Mouse (Mus musculus): ENCODE data around the gene Dpep1. TPM values are rescaled to one million over a fixed set of nuclear protein-coding genes. Genes with fewer than 3 reads are reported as not detected.

The Dpep1 gene
- polyA plus RNA-seq, 1 experiment from 2014 or later: 10.3 TPM

DNA sequence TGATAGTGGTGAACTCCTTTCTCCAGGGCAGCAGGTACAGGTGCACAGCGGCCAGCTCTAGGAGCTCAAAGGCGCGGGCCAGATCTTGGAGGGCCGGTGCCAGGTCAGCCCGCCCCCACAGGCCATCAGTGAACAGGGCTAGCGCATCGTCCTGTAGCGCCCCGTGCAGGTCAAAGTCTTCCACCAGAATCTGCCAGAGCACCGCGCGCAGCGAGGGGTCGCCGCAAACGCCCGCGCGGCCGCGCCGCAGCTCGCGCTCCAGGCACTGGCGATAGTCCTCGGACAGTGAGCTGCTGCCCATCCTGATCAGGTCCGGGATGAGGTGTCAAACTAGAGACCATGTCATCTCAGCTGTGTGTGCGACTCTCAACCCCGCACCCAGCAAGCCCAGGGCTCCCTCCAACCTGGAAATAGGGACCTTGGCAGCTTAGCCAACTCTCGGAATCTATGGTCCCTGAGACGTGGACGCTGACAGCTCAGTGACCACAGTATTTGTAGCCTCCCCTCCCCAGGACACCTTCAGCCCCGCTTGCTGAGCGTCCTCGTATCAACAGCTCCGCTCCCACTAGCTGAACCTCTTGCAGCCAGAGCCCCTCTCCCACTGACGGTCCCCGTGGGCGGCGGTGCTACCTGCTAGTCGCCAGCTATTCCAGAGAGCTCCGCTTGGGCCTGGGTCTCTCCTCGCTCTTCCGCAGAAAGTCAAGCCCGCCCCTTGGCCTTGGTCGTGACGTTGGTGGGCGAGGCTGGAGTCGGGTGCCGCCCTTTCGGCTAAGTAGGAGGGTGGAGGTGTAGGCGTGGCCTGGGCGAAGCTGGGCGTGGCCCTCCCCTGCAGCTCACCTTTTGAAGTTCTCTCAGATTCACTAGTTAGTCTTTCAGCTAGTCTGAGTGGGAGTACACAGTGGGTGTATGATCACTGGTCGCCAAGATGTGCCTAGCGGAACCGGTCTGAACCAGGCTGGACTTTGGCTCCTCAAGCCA, 49.8 kb downstream of the Dpep1 start, which contains the start of gene Spata2l:
Spata2l (minus strand) TSS at position 714 of the 978 bp plus-strand sequence.
- Histone ChIP-seq H3K4me3 (ENCODE audit: low read length) (peak within 1 kb of the TSS; percentile 60), H3K9ac (ENCODE audit: low read length) (peak within 1 kb of the TSS; percentile 84), H3K4me2 (ENCODE audit: low read depth, low read length) (peak within 1 kb of the TSS; percentile 88), H3K4me1 (ENCODE audit: control insufficient read depth, insufficient read depth, low read length) (peaks cover 6% of the 10 kb centered on the region; the same call in 1 of the 2 replicates), H3K27me3 (ENCODE audit: control insufficient read depth, insufficient read depth, low read length) (peaks cover 9% of the 10 kb centered on the region; the same call in 1 of the 2 replicates), H3K36me3 (ENCODE audit: control insufficient read depth, insufficient read depth) (no peaks in the 10 kb centered on the region), H3K27ac (ENCODE audit: low read length) (no peak within 1 kb of the TSS), H3K9me3 (replicated peaks; ENCODE audit: control insufficient read depth, low read length) (no peaks in the 10 kb centered on the region)
- 2% methylated on average over 56 of the region's 57 CpGs for WGBS
- peak; percentile 91 for ATAC-seq (replicated peaks; ENCODE audit: extremely low read depth, insufficient read depth, low FRiP score)

DNA sequence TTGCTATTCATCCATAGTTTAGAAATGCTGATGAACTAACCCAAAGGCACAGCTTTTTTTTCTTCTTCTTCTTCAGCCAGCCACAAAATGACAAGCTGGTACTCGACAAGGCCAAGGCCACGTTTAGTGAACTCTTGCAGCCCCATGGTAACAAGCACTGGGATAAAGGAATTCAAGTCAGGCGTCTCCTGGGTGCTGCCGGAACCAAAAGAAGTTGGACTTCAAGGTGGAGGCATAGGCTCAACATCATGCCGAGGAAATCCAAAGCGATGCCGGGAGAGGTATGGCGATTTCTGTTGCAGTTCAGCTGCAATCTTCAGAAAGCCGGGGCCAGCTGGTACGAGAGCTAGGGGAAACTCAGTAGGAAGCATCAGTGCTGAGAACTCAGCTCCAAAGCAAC, 53.4 kb downstream of the Dpep1 start:
- Histone ChIP-seq H3K36me3 (ENCODE audit: control insufficient read depth, insufficient read depth) (peaks cover 4% of the 10 kb centered on the region), H3K9me3 (replicated peaks; ENCODE audit: control insufficient read depth, low read length) (no peaks in the 10 kb centered on the region), H3K27me3 (ENCODE audit: control insufficient read depth, insufficient read depth, low read length) (peaks cover under 1% of the 10 kb centered on the region; the same call in 1 of the 2 replicates), H3K4me2 (ENCODE audit: low read depth, low read length) (no peak overlapping the region), H3K4me1 (ENCODE audit: control insufficient read depth, insufficient read depth, low read length) (peaks cover 6% of the 10 kb centered on the region; the same call in 1 of the 2 replicates), H3K9ac (ENCODE audit: low read length) (no peak overlapping the region), H3K4me3 (ENCODE audit: low read length) (no peak overlapping the region), H3K27ac (ENCODE audit: low read length) (no peak overlapping the region)
- ATAC-seq (replicated peaks; ENCODE audit: extremely low read depth, insufficient read depth, low FRiP score): no peak
- 82% methylated on average over 10 of the region's 10 CpGs for WGBS

DNA sequence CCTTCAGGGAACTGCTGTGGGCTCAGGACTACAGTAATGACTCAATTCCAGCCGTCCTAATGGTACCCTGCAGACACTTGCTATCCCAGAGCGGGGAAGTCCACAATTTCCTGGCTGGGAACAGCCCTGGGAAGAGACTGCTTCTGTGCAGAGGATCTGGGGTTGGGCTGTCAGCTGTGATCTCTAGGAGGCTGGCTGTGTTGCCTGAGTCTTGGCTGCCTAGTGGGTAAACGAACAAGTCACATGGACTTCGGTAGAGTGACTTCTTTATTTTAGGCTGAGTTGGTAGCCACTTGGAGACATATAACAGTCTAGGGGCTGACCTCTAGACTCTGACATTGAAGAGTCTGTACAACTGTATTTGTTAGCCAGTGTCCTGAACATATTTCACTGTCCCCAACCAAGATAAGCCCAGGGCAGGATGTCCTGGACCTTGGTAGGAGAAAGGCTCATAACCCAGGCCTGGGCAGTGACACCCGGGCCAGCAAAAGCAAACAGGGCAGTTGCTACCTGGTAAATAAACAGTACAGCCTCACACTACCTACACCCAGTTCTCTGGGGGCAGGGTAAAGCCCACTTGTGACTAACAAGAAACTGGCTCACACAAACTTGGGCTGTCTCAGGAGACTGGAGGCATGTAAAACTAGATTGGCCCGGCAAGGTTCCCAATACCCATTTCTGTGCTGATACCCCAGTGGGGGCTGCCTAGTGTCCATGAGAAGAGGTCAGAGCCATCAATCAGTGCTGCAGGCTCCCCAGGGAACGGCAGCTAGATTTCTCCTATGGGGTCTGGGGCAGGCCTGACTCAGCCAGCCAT, 56.3 kb downstream of the Dpep1 start:
- no peak overlapping the region for H3K4me3 ChIP-seq (ENCODE audit: low read length)
- H3K27me3 ChIP-seq (ENCODE audit: control insufficient read depth, insufficient read depth, low read length): no peaks in the 10 kb centered on the region
- 76% methylated on average over 7 of the region's 7 CpGs for WGBS
- ATAC-seq (replicated peaks; ENCODE audit: extremely low read depth, insufficient read depth, low FRiP score): no peak
- no peak overlapping the region for H3K4me2 ChIP-seq (ENCODE audit: low read depth, low read length)
- no peak overlapping the region for H3K9ac ChIP-seq (ENCODE audit: low read length)
- no peaks in the 10 kb centered on the region for H3K9me3 ChIP-seq (replicated peaks; ENCODE audit: control insufficient read depth, low read length)
- peaks cover 21% of the 10 kb centered on the region for H3K36me3 ChIP-seq (ENCODE audit: control insufficient read depth, insufficient read depth)
- no peak overlapping the region for H3K27ac ChIP-seq (ENCODE audit: low read length)
- H3K4me1 ChIP-seq (ENCODE audit: control insufficient read depth, insufficient read depth, low read length): no peaks in the 10 kb centered on the region

DNA sequence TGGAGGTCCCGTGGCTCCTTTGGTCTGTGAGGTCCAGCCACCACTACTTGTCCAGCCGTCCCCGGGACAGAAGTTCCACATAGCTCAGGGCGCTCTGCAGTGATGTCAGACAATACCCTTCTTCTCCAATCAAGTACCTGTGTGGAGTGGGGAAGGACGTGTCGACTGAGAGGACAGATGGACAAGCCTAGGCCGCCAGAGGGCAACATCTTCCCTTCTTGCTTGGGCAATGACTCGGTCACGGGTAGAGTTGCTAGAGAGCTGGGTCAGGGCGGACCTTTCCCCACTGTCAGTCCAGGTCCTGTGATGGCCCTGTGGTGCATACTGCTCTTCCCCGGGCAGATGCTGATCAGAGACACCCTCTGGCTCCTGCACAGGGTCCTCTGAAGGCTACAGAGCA, 57.0 kb downstream of the Dpep1 start:
- Histone ChIP-seq H3K9me3 (replicated peaks; ENCODE audit: control insufficient read depth, low read length) (no peaks in the 10 kb centered on the region), H3K9ac (ENCODE audit: low read length) (no peak overlapping the region), H3K27ac (ENCODE audit: low read length) (no peak overlapping the region), H3K27me3 (ENCODE audit: control insufficient read depth, insufficient read depth, low read length) (no peaks in the 10 kb centered on the region), H3K4me3 (ENCODE audit: low read length) (no peak overlapping the region), H3K36me3 (ENCODE audit: control insufficient read depth, insufficient read depth) (peaks cover 25% of the 10 kb centered on the region), H3K4me2 (ENCODE audit: low read depth, low read length) (no peak overlapping the region), H3K4me1 (ENCODE audit: control insufficient read depth, insufficient read depth, low read length) (no peaks in the 10 kb centered on the region)
- 67% methylated on average over 11 of the region's 11 CpGs for WGBS
- no peak for ATAC-seq (replicated peaks; ENCODE audit: extremely low read depth, insufficient read depth, low FRiP score)

DNA sequence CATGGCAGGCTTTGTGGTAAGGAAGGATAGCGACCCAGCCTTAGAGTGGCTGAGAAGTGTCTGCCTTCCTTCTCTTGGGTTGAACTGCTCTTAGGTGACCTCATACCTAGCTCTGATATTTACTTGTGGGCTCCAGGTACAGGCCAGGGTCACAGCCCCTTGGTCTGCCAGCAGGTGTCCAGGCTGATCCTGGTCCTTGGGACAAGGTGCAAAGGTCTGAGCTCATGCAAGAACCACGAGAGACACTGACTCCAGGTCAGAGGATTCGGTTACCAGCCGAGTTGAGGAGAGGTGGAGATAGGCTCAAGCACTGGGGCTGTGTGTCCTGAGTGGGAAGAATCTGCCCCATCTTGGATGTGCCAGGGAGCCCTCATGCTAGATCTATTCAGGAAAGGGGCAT, 58.3 kb downstream of the Dpep1 start:
- no peaks in the 10 kb centered on the region for H3K27me3 ChIP-seq (ENCODE audit: control insufficient read depth, insufficient read depth, low read length)
- H3K4me3 ChIP-seq (ENCODE audit: low read length): no peak overlapping the region
- ATAC-seq (replicated peaks; ENCODE audit: extremely low read depth, insufficient read depth, low FRiP score): no peak
- peaks cover 27% of the 10 kb centered on the region for H3K36me3 ChIP-seq (ENCODE audit: control insufficient read depth, insufficient read depth)
- H3K27ac ChIP-seq (ENCODE audit: low read length): no peak overlapping the region
- WGBS: 89% methylated on average over 4 of the region's 4 CpGs
- H3K9ac ChIP-seq (ENCODE audit: low read length): no peak overlapping the region
- H3K4me2 ChIP-seq (ENCODE audit: low read depth, low read length): no peak overlapping the region
- H3K4me1 ChIP-seq (ENCODE audit: control insufficient read depth, insufficient read depth, low read length): no peaks in the 10 kb centered on the region
- H3K9me3 ChIP-seq (replicated peaks; ENCODE audit: control insufficient read depth, low read length): no peaks in the 10 kb centered on the region

DNA sequence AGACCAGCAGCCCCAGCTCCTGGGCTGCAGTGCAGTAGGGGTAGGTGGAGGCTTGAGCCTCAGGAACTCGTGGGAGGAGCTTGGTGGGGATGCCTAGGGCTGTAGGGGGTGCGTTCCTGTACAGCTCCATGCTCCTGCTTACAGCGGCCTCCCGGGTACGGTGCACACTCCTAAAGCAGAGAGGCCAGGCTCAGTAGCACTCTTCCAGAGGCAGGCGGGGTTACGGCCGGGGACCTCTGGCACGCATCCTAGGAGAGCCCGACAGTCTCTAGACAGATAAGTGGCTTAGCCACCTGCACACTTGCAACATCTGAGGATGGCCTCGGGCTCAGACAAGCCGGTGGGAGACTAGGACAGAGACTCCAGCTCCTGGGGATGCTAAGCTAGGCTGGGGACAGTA, 59.5 kb downstream of the Dpep1 start:
- Histone ChIP-seq H3K9ac (ENCODE audit: low read length) (no peak overlapping the region), H3K4me1 (ENCODE audit: control insufficient read depth, insufficient read depth, low read length) (no peaks in the 10 kb centered on the region), H3K4me3 (ENCODE audit: low read length) (no peak overlapping the region), H3K27ac (ENCODE audit: low read length) (no peak overlapping the region), H3K4me2 (ENCODE audit: low read depth, low read length) (no peak overlapping the region), H3K9me3 (replicated peaks; ENCODE audit: control insufficient read depth, low read length) (no peaks in the 10 kb centered on the region), H3K36me3 (ENCODE audit: control insufficient read depth, insufficient read depth) (peaks cover 33% of the 10 kb centered on the region), H3K27me3 (ENCODE audit: control insufficient read depth, insufficient read depth, low read length) (no peaks in the 10 kb centered on the region)
- no peak for ATAC-seq (replicated peaks; ENCODE audit: extremely low read depth, insufficient read depth, low FRiP score)
- 80% methylated on average over 12 of the region's 12 CpGs for WGBS

DNA sequence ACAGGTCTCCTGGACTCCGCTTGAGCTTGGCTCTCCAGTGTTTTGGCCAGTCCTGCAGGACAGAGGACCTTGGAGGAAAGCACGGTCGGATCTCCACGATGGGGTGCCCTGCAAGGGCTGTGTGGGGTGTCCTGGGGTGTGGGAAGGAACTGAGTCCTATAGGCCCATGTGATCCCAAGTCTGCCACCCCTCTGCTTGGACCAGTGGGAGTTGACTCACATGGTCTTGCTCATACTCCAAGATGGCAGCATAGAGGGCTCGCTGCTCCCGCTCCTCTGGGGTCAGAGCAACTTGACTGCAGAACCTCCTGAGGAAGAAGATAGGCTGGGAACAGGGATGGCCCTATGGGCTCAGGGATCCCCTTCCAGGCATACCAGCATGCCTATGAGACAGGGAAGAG, 61.7 kb downstream of the Dpep1 start:
- no peak for ATAC-seq (replicated peaks; ENCODE audit: extremely low read depth, insufficient read depth, low FRiP score)
- peaks cover 36% of the 10 kb centered on the region for H3K36me3 ChIP-seq (ENCODE audit: control insufficient read depth, insufficient read depth)
- H3K9me3 ChIP-seq (replicated peaks; ENCODE audit: control insufficient read depth, low read length): no peaks in the 10 kb centered on the region
- H3K27ac ChIP-seq (ENCODE audit: low read length): no peak overlapping the region
- H3K4me2 ChIP-seq (ENCODE audit: low read depth, low read length): no peak overlapping the region
- H3K4me1 ChIP-seq (ENCODE audit: control insufficient read depth, insufficient read depth, low read length): no peaks in the 10 kb centered on the region; the same call in 1 of the 2 replicates
- no peak overlapping the region for H3K9ac ChIP-seq (ENCODE audit: low read length)
- 91% methylated on average over 6 of the region's 6 CpGs for WGBS
- no peak overlapping the region for H3K4me3 ChIP-seq (ENCODE audit: low read length)
- no peaks in the 10 kb centered on the region for H3K27me3 ChIP-seq (ENCODE audit: control insufficient read depth, insufficient read depth, low read length)

DNA sequence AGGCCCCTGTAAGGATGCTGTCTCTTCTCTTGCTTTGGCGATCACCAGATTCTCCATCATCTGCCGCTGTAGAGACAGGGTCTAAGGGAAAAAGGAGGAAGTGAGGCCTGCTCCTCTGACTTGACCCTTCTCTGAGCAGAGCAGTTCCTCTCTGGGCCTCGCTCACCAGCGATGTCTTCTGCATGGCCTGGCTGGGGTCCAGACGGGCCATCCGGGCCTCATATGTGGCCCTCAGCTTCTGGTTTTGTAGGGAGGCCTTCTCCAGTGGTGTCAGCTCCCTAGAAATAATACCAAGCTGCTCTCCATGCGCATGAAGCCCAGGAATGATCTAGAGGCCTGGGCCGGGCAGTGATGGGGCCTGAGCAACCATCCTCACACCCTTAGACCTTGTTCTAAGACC, 62.6 kb downstream of the Dpep1 start:
- H3K27me3 ChIP-seq (ENCODE audit: control insufficient read depth, insufficient read depth, low read length): no peaks in the 10 kb centered on the region
- no peak overlapping the region for H3K27ac ChIP-seq (ENCODE audit: low read length)
- WGBS: 88% methylated on average over 8 of the region's 8 CpGs
- no peak overlapping the region for H3K9ac ChIP-seq (ENCODE audit: low read length)
- no peak overlapping the region for H3K4me2 ChIP-seq (ENCODE audit: low read depth, low read length)
- H3K9me3 ChIP-seq (replicated peaks; ENCODE audit: control insufficient read depth, low read length): no peaks in the 10 kb centered on the region
- ATAC-seq (replicated peaks; ENCODE audit: extremely low read depth, insufficient read depth, low FRiP score): no peak
- H3K4me1 ChIP-seq (ENCODE audit: control insufficient read depth, insufficient read depth, low read length): peaks cover 6% of the 10 kb centered on the region
- H3K4me3 ChIP-seq (ENCODE audit: low read length): no peak overlapping the region
- H3K36me3 ChIP-seq (ENCODE audit: control insufficient read depth, insufficient read depth): peaks cover 36% of the 10 kb centered on the region

DNA sequence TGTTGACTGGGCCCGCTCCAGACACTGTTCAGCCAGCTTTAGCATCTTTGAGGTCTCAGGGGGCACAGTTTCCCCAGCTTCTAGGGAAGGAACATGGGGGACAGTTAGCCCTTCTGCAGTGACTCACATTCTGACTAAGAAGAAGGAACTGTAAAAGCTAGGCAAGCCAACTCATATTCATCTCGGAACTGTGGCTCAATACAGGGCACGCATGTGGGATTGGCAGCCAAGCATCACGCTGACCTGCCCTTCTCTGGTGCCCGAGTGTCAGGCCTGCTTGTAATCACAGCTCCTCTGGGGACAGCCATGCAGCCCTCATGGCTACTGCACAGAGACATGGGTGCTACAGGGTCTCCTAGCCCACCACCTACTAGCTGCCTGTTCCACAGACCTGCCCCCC, 64.9 kb downstream of the Dpep1 start:
- Histone ChIP-seq H3K9ac (ENCODE audit: low read length) (no peak overlapping the region), H3K27me3 (ENCODE audit: control insufficient read depth, insufficient read depth, low read length) (no peaks in the 10 kb centered on the region), H3K36me3 (ENCODE audit: control insufficient read depth, insufficient read depth) (peaks cover 24% of the 10 kb centered on the region), H3K27ac (ENCODE audit: low read length) (no peak overlapping the region), H3K9me3 (replicated peaks; ENCODE audit: control insufficient read depth, low read length) (no peaks in the 10 kb centered on the region), H3K4me1 (ENCODE audit: control insufficient read depth, insufficient read depth, low read length) (peaks cover 17% of the 10 kb centered on the region), H3K4me3 (ENCODE audit: low read length) (no peak overlapping the region), H3K4me2 (ENCODE audit: low read depth, low read length) (no peak overlapping the region)
- 92% methylated on average over 5 of the region's 5 CpGs for WGBS
- ATAC-seq (replicated peaks; ENCODE audit: extremely low read depth, insufficient read depth, low FRiP score): no peak
